Mouse (Mus musculus): ENCODE results near the gene Iqck. TPM values are rescaled to one million over a fixed set of nuclear protein-coding genes. Genes with fewer than 3 reads are reported as not detected.
A peak's percentile ranks its signal among the peaks of the same experiment; 100 is the strongest.

Iqck gene
- 3.9 and 6.2 TPM in 2 replicates for polyA plus RNA-seq (2016; fragmentation: Nextera tagmentation; extraction: Ambion mirVana)

DNA sequence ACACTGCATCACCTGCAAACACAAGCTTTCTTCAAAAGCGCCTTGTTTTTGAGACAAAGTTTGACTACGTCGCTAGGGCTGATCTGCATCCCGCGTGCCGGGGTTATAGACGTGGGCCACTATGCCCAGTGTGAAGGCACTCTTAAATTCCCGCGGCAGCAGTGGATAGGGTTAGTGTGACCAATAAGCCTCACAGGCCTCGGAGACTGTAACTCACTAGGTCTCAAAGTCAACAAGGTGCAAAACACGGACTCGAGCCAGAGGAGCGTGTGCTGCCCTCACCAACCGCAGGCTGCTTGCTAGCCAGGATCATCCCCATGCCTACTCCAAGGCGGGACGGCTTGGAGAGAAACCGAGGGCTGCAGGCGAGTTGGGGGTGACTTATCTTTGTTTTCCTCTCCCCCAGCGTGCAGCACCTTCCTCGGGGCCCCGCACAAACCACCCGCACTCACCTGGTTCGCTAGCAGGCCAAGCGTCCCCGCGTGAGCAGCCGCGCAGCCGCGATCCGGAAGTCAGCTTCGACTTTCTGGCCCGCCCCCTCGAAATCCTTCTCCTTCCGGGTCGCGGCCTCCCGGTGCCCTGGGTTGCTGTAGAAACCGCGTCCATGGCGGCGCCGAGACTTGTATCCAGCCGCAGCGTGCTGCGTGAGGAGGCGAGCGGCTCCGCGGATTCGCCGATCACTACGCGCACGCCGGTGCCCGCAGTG lies at the start of gene Iqck:
TSS of gene Iqck (plus strand) at position 582 of the 706 bp plus-strand sequence.
- DNase-seq (ENCODE audit: low spot score), result peak; percentile 92
- Histone ChIP-seq H3K4me1 (peaks cover 22% of the 10 kb centered on the region), H3K27me3 (ENCODE audit: low read depth, poor library complexity, severe bottlenecking) (no peaks in the 10 kb centered on the region), H3K36me3 (peaks cover 55% of the 10 kb centered on the region), H3K9me3 (replicated peaks) (no peaks in the 10 kb centered on the region), H3K27ac (replicated peaks) (peak within 1 kb of the TSS; percentile 87), H3K4me3 (peak within 1 kb of the TSS; percentile 91)
- under 1% methylated on average over 57 of the region's 57 CpGs for WGBS

DNA sequence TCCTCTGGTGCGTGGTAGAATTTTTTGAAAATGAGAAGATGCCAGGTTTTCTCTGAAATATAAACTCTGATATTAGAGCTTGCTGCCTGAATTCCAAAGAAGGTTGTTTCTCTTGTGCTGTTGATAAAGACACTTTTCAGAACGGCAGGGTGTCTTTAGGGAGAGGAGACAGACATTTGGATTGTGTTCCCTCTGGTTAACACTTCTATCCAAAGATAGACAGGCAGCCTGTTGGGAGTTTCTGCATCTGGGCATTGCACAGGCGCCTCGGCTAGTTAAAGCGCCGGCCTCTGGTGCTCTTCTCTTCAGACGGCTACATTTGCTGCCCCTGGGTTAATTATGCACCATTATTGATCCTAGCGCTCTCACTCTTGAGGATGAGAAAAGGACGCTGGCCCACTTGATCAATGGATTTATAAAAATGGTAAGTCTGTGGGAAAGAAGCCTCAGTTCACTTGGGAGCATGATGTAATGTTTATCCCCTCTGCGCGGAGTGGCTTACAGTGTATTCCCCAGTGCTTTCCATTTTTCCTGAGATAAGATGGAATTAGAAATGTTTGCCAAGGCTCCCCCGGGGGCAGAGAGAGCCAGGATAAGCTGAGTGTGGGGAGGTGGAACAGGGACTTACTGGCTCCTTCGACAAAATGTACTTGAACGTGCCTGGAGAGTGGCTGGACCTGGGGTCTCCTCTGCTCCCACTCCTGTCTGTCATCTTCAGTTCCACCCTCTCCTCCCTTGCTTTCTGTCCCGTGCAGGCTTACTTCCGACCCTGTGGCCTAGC lies 48.7 kb upstream of the Iqck start:
- no peaks in the 10 kb centered on the region for H3K27me3 ChIP-seq (ENCODE audit: low read depth, poor library complexity, severe bottlenecking)
- H3K9me3 ChIP-seq (replicated peaks), result no peaks in the 10 kb centered on the region
- H3K4me3 ChIP-seq, result no peak overlapping the region
- peak; percentile 21 for DNase-seq (ENCODE audit: low spot score)
- peaks cover 13% of the 10 kb centered on the region for H3K4me1 ChIP-seq
- peaks cover 41% of the 10 kb centered on the region for H3K36me3 ChIP-seq
- H3K27ac ChIP-seq (replicated peaks), result peak overlapping the region; percentile 42; the same call in 1 of the 2 replicates
- WGBS, result 78% methylated on average over 16 of the region's 16 CpGs

DNA sequence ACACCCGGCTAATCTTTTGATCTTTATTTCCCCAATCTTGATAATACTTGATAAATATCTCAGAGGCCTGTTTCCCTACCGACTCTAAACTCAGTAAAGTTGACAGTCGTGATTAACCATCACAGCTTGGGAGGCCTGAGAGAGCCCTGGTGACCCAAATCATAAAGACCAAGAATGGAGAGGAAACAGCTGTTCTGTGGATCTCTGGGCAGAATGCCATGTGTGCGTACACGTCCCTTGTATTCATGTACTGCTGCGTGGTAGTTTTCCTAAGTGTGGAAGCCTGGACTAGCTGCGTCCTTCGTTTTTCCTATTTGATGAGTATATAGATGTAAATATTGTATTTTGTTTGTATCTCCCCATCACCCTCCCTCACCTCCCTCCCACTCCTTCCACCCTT lies 47.7 kb upstream of the Iqck start:
- H3K36me3 ChIP-seq, result peaks cover 31% of the 10 kb centered on the region
- H3K9me3 ChIP-seq (replicated peaks), result no peaks in the 10 kb centered on the region
- DNase-seq (ENCODE audit: low spot score), result no peak
- no peak overlapping the region for H3K4me3 ChIP-seq
- H3K27me3 ChIP-seq (ENCODE audit: low read depth, poor library complexity, severe bottlenecking), result no peaks in the 10 kb centered on the region
- 92% methylated on average over 8 of the region's 8 CpGs for WGBS
- H3K4me1 ChIP-seq, result peaks cover 19% of the 10 kb centered on the region
- H3K27ac ChIP-seq (replicated peaks), result no peak overlapping the region

DNA sequence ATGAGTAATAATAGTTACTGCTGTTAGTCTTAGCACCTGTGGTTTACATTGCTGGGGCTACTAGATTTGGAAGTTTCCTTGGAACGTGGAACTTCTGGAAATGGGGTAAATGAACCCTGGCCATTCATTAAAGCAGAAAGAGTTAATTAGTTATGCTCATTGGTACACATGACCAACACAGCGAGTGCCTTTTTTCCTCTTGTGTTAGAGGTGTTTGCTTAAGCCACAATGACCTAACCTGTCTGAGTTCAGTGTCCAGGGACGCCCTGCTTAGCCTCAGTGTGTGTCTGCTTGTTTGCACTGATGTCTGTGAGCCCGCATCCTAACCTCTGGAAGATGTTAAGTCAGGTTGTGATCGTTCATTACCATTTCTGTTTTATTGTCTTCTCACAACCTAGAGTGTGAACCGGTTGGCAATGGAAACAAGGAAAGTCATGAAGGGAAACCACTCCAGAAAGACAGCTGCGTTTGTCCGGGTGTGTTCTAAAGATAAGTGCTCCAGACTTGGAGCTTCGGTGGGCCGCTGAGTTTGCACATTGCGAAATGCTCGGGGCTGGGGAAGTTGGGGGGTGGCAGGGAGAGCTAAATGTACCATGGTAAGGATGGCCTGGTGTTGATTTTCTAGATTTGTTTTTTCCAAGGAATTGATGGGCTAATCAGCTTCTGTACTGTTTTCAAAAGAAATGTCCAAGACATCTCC lies 44.0 kb upstream of the Iqck start:
- 91% methylated on average over 12 of the region's 12 CpGs for WGBS
- DNase-seq (ENCODE audit: low spot score), result no peak
- Histone ChIP-seq H3K27ac (replicated peaks) (no peak overlapping the region), H3K9me3 (replicated peaks) (no peaks in the 10 kb centered on the region), H3K36me3 (peaks cover 40% of the 10 kb centered on the region), H3K4me3 (no peak overlapping the region), H3K4me1 (peaks cover 23% of the 10 kb centered on the region), H3K27me3 (ENCODE audit: low read depth, poor library complexity, severe bottlenecking) (no peaks in the 10 kb centered on the region)

DNA sequence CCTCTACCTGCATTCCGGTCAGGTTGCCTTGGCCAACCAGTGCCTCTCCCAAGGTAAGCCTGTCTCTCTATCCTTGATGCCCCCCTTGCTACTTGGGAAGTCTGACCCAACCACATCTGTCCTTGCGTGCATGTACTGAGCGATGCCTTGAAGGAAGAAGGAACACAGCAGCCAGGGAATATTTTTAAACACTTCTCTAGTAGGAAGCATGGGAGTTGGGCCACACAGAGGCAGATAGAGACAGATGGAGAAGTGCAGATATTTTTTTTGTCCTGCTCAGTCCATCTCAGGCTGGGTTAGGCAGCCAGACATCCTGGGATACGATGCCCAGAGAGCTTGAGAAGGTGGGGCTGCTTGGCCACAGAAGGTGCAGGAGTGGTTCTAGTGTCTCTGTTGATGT lies 42.0 kb upstream of the Iqck start:
- DNase-seq (ENCODE audit: low spot score), result no peak
- no peak overlapping the region for H3K4me3 ChIP-seq
- H3K9me3 ChIP-seq (replicated peaks), result no peaks in the 10 kb centered on the region
- peaks cover 57% of the 10 kb centered on the region for H3K36me3 ChIP-seq
- 0 out of 2 replicates have a peak overlapping the region, but pooled peaks have one; percentile 9 for H3K27ac ChIP-seq (replicated peaks)
- H3K27me3 ChIP-seq (ENCODE audit: low read depth, poor library complexity, severe bottlenecking), result no peaks in the 10 kb centered on the region
- peaks cover 17% of the 10 kb centered on the region for H3K4me1 ChIP-seq
- WGBS, result 95% methylated on average over 4 of the region's 4 CpGs

DNA sequence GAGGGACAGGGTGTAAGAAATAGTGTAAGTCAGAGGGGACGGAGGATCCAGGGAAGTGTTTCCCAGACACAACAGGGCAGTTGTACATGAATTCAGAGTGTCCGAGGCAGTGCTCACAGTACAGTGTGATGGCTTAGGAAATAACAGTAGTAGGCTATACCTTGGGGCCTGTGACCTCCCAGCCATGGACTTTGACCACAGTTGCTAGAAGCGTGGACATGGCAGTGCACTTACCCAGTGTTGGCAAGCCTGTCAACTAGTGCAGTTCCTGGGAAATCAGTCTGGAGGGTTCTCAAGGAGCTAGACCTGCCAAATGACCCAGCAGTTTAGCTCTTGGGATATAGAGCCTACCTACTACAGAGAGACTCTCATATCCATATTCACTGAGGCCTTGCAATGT lies 39.3 kb upstream of the Iqck start:
- H3K4me3 ChIP-seq, result no peak overlapping the region
- no peaks in the 10 kb centered on the region for H3K9me3 ChIP-seq (replicated peaks)
- no peak for DNase-seq (ENCODE audit: low spot score)
- peaks cover 49% of the 10 kb centered on the region for H3K36me3 ChIP-seq
- 94% methylated on average over 3 of the region's 3 CpGs for WGBS
- H3K27ac ChIP-seq (replicated peaks), result no peak overlapping the region
- no peaks in the 10 kb centered on the region for H3K27me3 ChIP-seq (ENCODE audit: low read depth, poor library complexity, severe bottlenecking)
- peaks cover 17% of the 10 kb centered on the region for H3K4me1 ChIP-seq

DNA sequence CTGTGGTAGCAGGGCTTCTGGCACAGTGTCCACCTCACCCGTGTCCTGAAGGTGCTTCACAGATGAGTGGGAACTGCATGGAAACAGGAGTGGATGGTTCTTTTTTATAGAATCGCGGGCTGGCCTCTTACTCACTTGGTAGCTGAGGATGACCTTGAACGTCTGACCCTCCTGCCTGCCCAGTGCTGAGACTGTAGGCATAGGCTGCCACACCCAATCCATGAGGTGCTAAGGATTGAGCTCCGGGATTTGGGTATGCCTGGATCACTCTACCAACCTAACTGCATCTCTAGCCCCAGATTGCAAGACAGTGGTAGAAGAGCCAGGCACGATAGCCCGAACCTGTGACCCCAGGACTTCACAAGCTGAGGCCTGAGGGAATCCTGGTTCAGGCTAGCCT lies 37.8 kb upstream of the Iqck start:
- H3K4me1 ChIP-seq, result peaks cover 13% of the 10 kb centered on the region
- peaks cover 49% of the 10 kb centered on the region for H3K36me3 ChIP-seq
- no peak overlapping the region for H3K27ac ChIP-seq (replicated peaks)
- no peak for DNase-seq (ENCODE audit: low spot score)
- 90% methylated on average over 7 of the region's 7 CpGs for whole genome bisulfite sequencing
- no peak overlapping the region for H3K4me3 ChIP-seq
- no peaks in the 10 kb centered on the region for H3K27me3 ChIP-seq (ENCODE audit: low read depth, poor library complexity, severe bottlenecking)
- H3K9me3 ChIP-seq (replicated peaks), result no peaks in the 10 kb centered on the region

DNA sequence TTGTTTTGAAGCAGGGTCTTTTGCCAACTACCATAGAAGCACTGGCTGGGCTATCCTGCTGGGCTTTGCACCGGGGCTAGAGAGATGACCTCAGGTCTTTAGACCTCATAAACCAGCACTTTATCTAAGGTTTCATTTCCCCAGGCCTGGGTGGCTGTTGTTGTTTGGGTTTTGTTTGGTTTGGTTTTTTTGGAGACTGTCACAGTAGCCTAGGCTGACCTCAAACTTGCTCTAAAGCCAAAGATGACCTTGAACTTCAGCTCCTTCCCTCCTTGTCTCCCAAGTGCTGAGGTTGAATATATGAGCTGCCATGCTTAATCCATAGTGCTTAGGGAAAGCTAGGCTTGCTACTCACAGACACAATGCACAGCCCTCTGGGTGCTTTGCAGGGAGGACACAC lies 35.9 kb upstream of the Iqck start:
- no peak overlapping the region for H3K4me3 ChIP-seq
- peaks cover 7% of the 10 kb centered on the region for H3K4me1 ChIP-seq
- H3K9me3 ChIP-seq (replicated peaks), result no peaks in the 10 kb centered on the region
- no peaks in the 10 kb centered on the region for H3K27me3 ChIP-seq (ENCODE audit: low read depth, poor library complexity, severe bottlenecking)
- no peak for DNase-seq (ENCODE audit: low spot score)
- H3K27ac ChIP-seq (replicated peaks), result no peak overlapping the region
- peaks cover 36% of the 10 kb centered on the region for H3K36me3 ChIP-seq
- WGBS, result 97% methylated on average over 1 of the region's 1 CpGs

DNA sequence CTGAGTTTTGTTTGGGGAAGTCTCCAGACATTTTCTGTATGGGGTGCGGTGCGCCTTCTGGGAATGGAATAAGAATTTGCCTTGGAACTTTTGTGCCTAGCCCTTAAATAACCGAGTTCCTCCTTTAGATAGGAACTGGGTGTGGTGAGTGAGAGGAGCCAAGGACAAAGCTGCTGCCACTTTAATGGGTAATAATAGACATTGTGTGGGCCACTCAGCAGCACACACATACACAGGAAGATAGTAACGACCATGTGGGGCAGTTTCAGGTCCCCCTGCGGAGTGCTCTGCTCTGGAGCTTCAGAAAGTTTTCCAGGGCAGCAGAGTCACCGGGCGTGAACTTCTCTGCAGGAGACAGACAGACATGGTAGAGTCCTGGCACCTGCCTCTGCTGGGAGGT lies 34.2 kb upstream of the Iqck start:
- DNase-seq (ENCODE audit: low spot score), result no peak
- H3K27me3 ChIP-seq (ENCODE audit: low read depth, poor library complexity, severe bottlenecking), result no peaks in the 10 kb centered on the region
- peaks cover 34% of the 10 kb centered on the region for H3K36me3 ChIP-seq
- peaks cover 7% of the 10 kb centered on the region for H3K4me1 ChIP-seq
- 86% methylated on average over 7 of the region's 7 CpGs for WGBS
- no peaks in the 10 kb centered on the region for H3K9me3 ChIP-seq (replicated peaks)
- H3K4me3 ChIP-seq, result no peak overlapping the region
- no peak overlapping the region for H3K27ac ChIP-seq (replicated peaks)

DNA sequence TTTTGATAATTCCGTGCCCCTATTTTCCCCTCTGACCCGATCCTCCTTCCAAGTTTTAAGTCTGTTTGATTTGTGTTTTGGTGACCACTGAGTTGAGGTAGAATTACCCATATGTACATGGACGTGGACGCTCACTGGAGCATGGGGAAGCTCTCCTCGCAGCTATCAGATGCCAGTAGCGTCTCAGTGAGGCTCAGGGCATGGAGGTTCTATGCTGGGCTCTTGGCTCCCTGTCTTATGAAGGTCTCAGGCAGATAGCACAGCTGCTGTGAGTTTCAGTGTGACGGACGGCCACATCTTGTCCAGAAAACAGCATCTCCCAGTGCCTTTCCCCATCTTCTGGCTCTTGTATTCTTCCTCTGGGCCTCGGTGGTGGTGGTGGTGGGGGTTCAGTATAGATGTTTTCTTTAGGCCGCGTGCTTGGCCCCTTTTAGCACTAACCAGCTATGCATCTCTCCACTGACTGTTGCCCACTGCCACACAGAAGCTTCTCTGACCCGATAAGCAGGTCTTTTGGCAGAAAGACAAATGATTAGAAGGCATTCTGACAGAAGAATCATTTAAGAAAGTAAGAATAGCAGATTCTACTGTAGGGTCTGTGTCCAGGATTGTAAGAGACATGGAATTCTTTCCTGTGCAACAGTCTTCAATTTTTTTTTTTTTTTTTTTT lies 33.5 kb upstream of the Iqck start:
- Histone ChIP-seq H3K27me3 (ENCODE audit: low read depth, poor library complexity, severe bottlenecking) (no peaks in the 10 kb centered on the region), H3K36me3 (peaks cover 37% of the 10 kb centered on the region), H3K4me1 (peaks cover 8% of the 10 kb centered on the region), H3K4me3 (no peak overlapping the region), H3K9me3 (replicated peaks) (no peaks in the 10 kb centered on the region), H3K27ac (replicated peaks) (no peak overlapping the region)
- no peak for DNase-seq (ENCODE audit: low spot score)
- 89% methylated on average over 12 of the region's 12 CpGs for WGBS

DNA sequence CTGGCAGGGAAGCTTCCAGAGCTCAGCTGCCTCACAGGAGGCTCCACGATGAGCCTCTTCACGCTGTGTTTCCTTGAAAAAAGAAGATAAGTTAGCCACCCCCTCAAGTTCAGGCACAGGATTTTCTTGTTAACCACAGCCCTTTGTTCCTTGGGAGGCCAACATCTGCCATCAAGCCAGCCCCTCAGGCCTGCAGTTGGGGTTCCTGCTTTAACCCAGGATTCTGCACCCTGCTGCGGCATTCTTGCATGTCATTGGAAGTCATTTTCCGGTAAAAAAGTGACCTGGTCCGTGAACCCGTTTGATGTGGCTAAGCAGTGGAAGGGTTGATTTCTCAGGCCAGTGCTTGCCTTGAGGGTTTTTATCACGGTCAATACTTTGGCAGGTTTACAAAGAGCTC lies 31.1 kb upstream of the Iqck start:
- Histone ChIP-seq H3K36me3 (peaks cover 20% of the 10 kb centered on the region), H3K4me1 (peaks cover 27% of the 10 kb centered on the region), H3K9me3 (replicated peaks) (no peaks in the 10 kb centered on the region), H3K27ac (replicated peaks) (0 out of 2 replicates have a peak overlapping the region, but pooled peaks have one; percentile 57), H3K27me3 (ENCODE audit: low read depth, poor library complexity, severe bottlenecking) (no peaks in the 10 kb centered on the region), H3K4me3 (no peak overlapping the region)
- DNase-seq (ENCODE audit: low spot score), result no peak
- 70% methylated on average over 7 of the region's 7 CpGs for WGBS

DNA sequence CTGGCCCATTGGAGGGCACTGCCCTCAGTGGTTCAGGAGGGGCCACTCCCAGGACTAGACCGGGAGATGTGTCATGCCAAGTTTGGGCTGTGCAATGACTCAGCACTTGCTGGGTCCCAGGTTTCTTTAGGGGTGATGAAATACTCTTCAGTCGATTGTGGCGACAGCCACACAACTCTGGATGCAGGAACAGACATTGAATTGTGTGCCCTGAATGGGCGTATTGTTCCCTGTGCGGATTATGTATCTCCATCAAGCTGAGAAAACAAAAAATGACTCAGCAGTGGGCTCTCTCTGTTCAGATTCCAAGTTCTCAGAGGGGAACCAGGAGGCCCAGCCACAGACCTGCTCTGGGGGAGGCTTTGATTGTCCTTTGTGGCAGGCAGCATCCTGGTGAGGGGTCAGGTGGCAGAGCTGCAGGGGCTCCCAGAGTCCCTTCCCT lies 27.6 kb upstream of the Iqck start:
- no peak overlapping the region for H3K4me3 ChIP-seq
- peaks cover 24% of the 10 kb centered on the region for H3K36me3 ChIP-seq
- WGBS, result 37% methylated on average over 5 of the region's 5 CpGs
- H3K9me3 ChIP-seq (replicated peaks), result no peaks in the 10 kb centered on the region
- peak overlapping the region; percentile 46 for H3K27ac ChIP-seq (replicated peaks)
- peaks cover 27% of the 10 kb centered on the region for H3K4me1 ChIP-seq
- no peak for DNase-seq (ENCODE audit: low spot score)
- no peaks in the 10 kb centered on the region for H3K27me3 ChIP-seq (ENCODE audit: low read depth, poor library complexity, severe bottlenecking)
